ENCODE assay signal across 30 mouse cellular contexts in the genomic region with DNA sequence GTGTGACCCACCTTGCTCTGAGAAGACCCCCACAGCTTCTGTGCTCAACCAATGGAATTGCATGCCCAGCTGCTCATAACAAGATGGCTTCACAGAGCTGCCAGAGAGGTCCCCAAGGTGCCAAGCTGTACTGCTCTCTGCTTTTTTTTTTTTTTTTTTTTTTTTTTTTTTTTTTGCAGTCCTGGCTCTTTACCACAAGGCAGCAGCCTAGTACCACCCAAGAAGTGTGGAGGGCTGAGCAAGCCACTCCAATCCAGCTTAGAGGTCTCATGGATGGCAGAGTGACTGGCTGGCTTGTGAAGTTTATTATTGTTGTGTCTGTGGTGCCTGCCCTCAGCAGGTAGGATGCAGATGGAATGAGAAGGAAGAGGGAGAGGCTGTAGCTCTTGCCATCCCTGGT. TPM values are rescaled to one million over a fixed set of nuclear protein-coding genes. Genes with fewer than 3 reads are reported as not detected.
DNase-seq lines count a peak whose midpoint lies in the region; ATAC-seq and TF ChIP-seq lines count a peak whose summit lies in the region.
"Had no signal": no experiment of that assay in that cellular context is flagged by ENCODE, and none has a peak within 500 bp of the region (broad histone marks: within the 10 kb centered on the region; RNA-seq: fewer than 3 reads in every experiment).

No protein-coding gene starts in this region.

- H3K4me2 ChIP-seq in heart, postnatal 0 days (ENCODE audit: low read depth, low read length), result no peak overlapping the region
- H3K4me2 ChIP-seq in lung, postnatal 0 days (replicated peaks; ENCODE audit: low read depth, low read length), result no peak overlapping the region
- H3K4me2 ChIP-seq in liver, embryonic 12.5 days, result no peak overlapping the region
- H3K4me2 ChIP-seq: heart, embryonic 15.5 days; lung, embryonic 15.5 days had no signal

- in situ Hi-C loops in ES-E14 (cut with MboI; ENCODE audit: low sequenced_read_pairs in 2 of 2, unreplicated experiment in 2 of 2), result no loop called here

- no peak overlapping the region for H3K9ac ChIP-seq in heart, postnatal 0 days (replicated peaks; ENCODE audit: low read depth, low read length)
- H3K9ac ChIP-seq in lung, postnatal 0 days (replicated peaks; ENCODE audit: low read depth), result no peak overlapping the region
- H3K9ac ChIP-seq in ES-E14 (ENCODE audit: insufficient read depth, low read depth, low read length, poor library complexity, severe bottlenecking), result no peak overlapping the region
- no peak overlapping the region for H3K9ac ChIP-seq in liver, embryonic 12.5 days
- H3K9ac ChIP-seq: heart, embryonic 15.5 days; lung, embryonic 15.5 days had no signal

- H3K36me3 ChIP-seq in heart, postnatal 0 days (replicated peaks; ENCODE audit: control insufficient read depth, insufficient read depth, low read length), result no peaks in the 10 kb centered on the region
- H3K36me3 ChIP-seq in lung, postnatal 0 days (ENCODE audit: insufficient read depth, low read length), result no peaks in the 10 kb centered on the region
- H3K36me3 ChIP-seq in ES-E14 (ENCODE audit: control insufficient read depth, insufficient read depth, low read length, poor library complexity, severe bottlenecking), result no peaks in the 10 kb centered on the region
- H3K36me3 ChIP-seq in liver, embryonic 12.5 days, result no peaks in the 10 kb centered on the region
- H3K36me3 ChIP-seq: heart, embryonic 15.5 days; lung, embryonic 15.5 days had no signal

- no peaks in the 10 kb centered on the region for H3K27me3 ChIP-seq in heart, postnatal 0 days (ENCODE audit: control insufficient read depth, insufficient read depth, low read length)
- H3K27me3 ChIP-seq in lung, postnatal 0 days (replicated peaks; ENCODE audit: insufficient read depth, low read length), result no peaks in the 10 kb centered on the region
- H3K27me3 ChIP-seq in liver, embryonic 12.5 days (replicated peaks), result no peaks in the 10 kb centered on the region
- H3K27me3 ChIP-seq: heart, embryonic 15.5 days; lung, embryonic 15.5 days; Patski had no signal

- intact Hi-C loops in heart, postnatal 36 days (cut with DNase I), result loop anchor here (5.0 kb wide), 4 partner anchors 54 to 256 kb away; partner anchors contain the start of gene Cavin3

- no peaks in the 10 kb centered on the region for H3K4me1 ChIP-seq in heart, postnatal 0 days (ENCODE audit: control insufficient read depth, insufficient read depth)
- no peaks in the 10 kb centered on the region for H3K4me1 ChIP-seq in lung, postnatal 0 days (ENCODE audit: insufficient read depth, low read depth, low read length)
- H3K4me1 ChIP-seq in ES-E14 (ENCODE audit: control insufficient read depth in 2 of 2, insufficient read depth in 2 of 2, low read length in 2 of 2, poor library complexity in 1 of 2), result no peaks in the 10 kb centered on the region
- H3K4me1 ChIP-seq in liver, embryonic 12.5 days, result peaks cover 6% of the 10 kb centered on the region; the same call in 1 of the 2 replicates
- H3K4me1 ChIP-seq: heart, embryonic 15.5 days; lung, embryonic 15.5 days had no signal

- ATAC-seq in heart, postnatal 0 days (ENCODE audit: insufficient read depth, low read depth), result no peak
- ATAC-seq in lung, postnatal 0 days, result no peak
- ATAC-seq in liver, embryonic 12.5 days, result peak; percentile 61; the same call in 1 of the 2 replicates
- ATAC-seq: activated CD4-positive, CD25-positive, alpha-beta regulatory T cell, adult 4 months; intestine, postnatal 0 days; Patski had no signal

- DNase-seq in heart, postnatal 0 days (ENCODE audit: low spot score), result no peak
- no peak for DNase-seq in heart, postnatal 36 days
- DNase-seq in lung, postnatal 0 days (ENCODE audit: low spot score), result no peak
- no peak for DNase-seq in lung, postnatal 10 days
- DNase-seq in ES-E14 (ENCODE audit: low read depth, low spot score), result no peak
- no peak for DNase-seq in right cerebral cortex, postnatal 25 days
- DNase-seq: adrenal gland, postnatal 25 days; cerebellum, adult 18-20 months; cerebellum, postnatal 25 days; embryo, embryonic 11 days; heart, adult 18-20 months; kidney, postnatal 14 days; left cerebral cortex, postnatal 4 days; right cerebral cortex, adult 18-20 months; thymus, postnatal 14 days had no signal

- no peak for TF ChIP-seq EP300 in heart, postnatal 0 days (IDR thresholded peaks at IDR 0.05; ENCODE audit: low read depth)
- TF ChIP-seq EP300 in lung, postnatal 0 days (IDR thresholded peaks at IDR 0.05), result no peak

- no peak overlapping the region for H3K27ac ChIP-seq in heart, postnatal 0 days (ENCODE audit: low read depth)
- H3K27ac ChIP-seq in lung, postnatal 0 days (ENCODE audit: low read length), result no peak overlapping the region
- no peak overlapping the region for H3K27ac ChIP-seq in ES-E14 (ENCODE audit: insufficient read depth, low read depth, low read length, poor library complexity, severe bottlenecking)
- peak overlapping the region; percentile 36; the same call in 1 of the 2 replicates for H3K27ac ChIP-seq in liver, embryonic 12.5 days
- H3K27ac ChIP-seq: heart, embryonic 15.5 days; left cerebral cortex, adult 2 months; lung, embryonic 15.5 days had no signal

- no peaks in the 10 kb centered on the region for H3K9me3 ChIP-seq in heart, postnatal 0 days (replicated peaks; ENCODE audit: control insufficient read depth, low read length)
- no peaks in the 10 kb centered on the region for H3K9me3 ChIP-seq in lung, postnatal 0 days (ENCODE audit: low read length)
- no peaks in the 10 kb centered on the region for H3K9me3 ChIP-seq in ES-E14 (ENCODE audit: control insufficient read depth, insufficient read depth, low read depth, low read length)
- no peaks in the 10 kb centered on the region for H3K9me3 ChIP-seq in liver, embryonic 12.5 days (replicated peaks)
- H3K9me3 ChIP-seq: heart, embryonic 15.5 days; lung, embryonic 15.5 days had no signal

- H3K4me3 ChIP-seq in heart, postnatal 0 days (ENCODE audit: low read depth, low read length), result no peak overlapping the region
- no peak overlapping the region for H3K4me3 ChIP-seq in lung, postnatal 0 days (ENCODE audit: low read depth, low read length)
- H3K4me3 ChIP-seq in ES-E14 (ENCODE audit: insufficient read depth in 1 of 2, low read depth in 1 of 2, low read length in 2 of 2, poor library complexity in 1 of 2, severe bottlenecking in 1 of 2), result no peak overlapping the region
- H3K4me3 ChIP-seq in liver, embryonic 12.5 days, result no peak overlapping the region
- H3K4me3 ChIP-seq: heart, embryonic 15.5 days; left cerebral cortex, adult 2 months; lung, embryonic 15.5 days had no signal

- peak; percentile 21 for TF ChIP-seq CTCF in heart, postnatal 0 days (IDR thresholded peaks at IDR 0.05; ENCODE audit: low read depth)
- TF ChIP-seq CTCF in lung, postnatal 0 days (IDR thresholded peaks at IDR 0.05), result peak; percentile 26; the same call in 1 of the 2 replicates

TF ChIP-seq in ES-E14, 5 proteins besides CTCF, POLR2A, EP300 and RAD21:
- TF ChIP-seq ZC3H11A (IDR thresholded peaks at IDR 0.05; ENCODE audit: borderline replicate concordance, low read depth, low read length), result no peak
- peak; percentile 94 for TF ChIP-seq ZNF384 (IDR thresholded peaks at IDR 0.05; ENCODE audit: low read depth, low read length)
- TF ChIP-seq HCFC1 (IDR thresholded peaks at IDR 0.05; ENCODE audit: borderline replicate concordance, insufficient read depth, low read length), result no peak
- no peak for TF ChIP-seq MAFK (IDR thresholded peaks at IDR 0.05; ENCODE audit: insufficient read depth, low read depth, low read length)

RNA-seq across cellular contexts. Expression of gene Olfr686, which starts 18.8 kb away (rescaled TPM):
- total RNA-seq in heart, postnatal 0 days (2014; rRNA removed; ENCODE audit: low replicate concordance), result not detected in 2 replicates
- not detected in 2 replicates for polyA plus RNA-seq in heart, postnatal 0 days (2015; fragmentation: Nextera tagmentation; extraction: Ambion mirVana)
- total RNA-seq in heart, postnatal 36 days (2021), result not detected
- not detected in 2 replicates for polyA plus RNA-seq in lung, postnatal 0 days (2015; fragmentation: Nextera tagmentation; extraction: Ambion mirVana)
- not detected in 2 replicates for total RNA-seq in ES-E14 (2012; rRNA removed)
- polyA plus RNA-seq in liver, embryonic 12.5 days (2016; fragmentation: Nextera tagmentation; extraction: Ambion mirVana), result not detected in 2 replicates
- total RNA-seq: adrenal gland, postnatal 25 days; gastrocnemius, adult 8-10 months; heart, adult 18-20 months; layer of hippocampus, adult 8-10 months; left cerebral cortex, adult 2 months; left cerebral cortex, postnatal 4 days; liver, adult 2 months had no signal
- polyA plus RNA-seq: activated CD4-positive, CD25-positive, alpha-beta regulatory T cell, adult 4 months; C2C12; embryonic facial prominence, embryonic 14.5 days; heart, embryonic 15.5 days; hindbrain, embryonic 11.5 days; intestine, postnatal 0 days; liver, adult 2 months; lung, embryonic 15.5 days; Patski; small intestine, adult 2 months; testis, adult 2 months had no signal

RNA-seq across cellular contexts. Expression of gene Olfr685, which starts 40.3 kb away (rescaled TPM):
- not detected in 2 replicates for total RNA-seq in heart, postnatal 0 days (2014; rRNA removed; ENCODE audit: low replicate concordance)
- polyA plus RNA-seq in heart, postnatal 0 days (2015; fragmentation: Nextera tagmentation; extraction: Ambion mirVana), result not detected in 2 replicates
- not detected for total RNA-seq in heart, postnatal 36 days (2021)
- not detected in 2 replicates for polyA plus RNA-seq in lung, postnatal 0 days (2015; fragmentation: Nextera tagmentation; extraction: Ambion mirVana)
- total RNA-seq in ES-E14 (2012; rRNA removed), result not detected in 2 replicates
- polyA plus RNA-seq in liver, embryonic 12.5 days (2016; fragmentation: Nextera tagmentation; extraction: Ambion mirVana), result not detected in 2 replicates
- total RNA-seq: adrenal gland, postnatal 25 days; gastrocnemius, adult 8-10 months; heart, adult 18-20 months; layer of hippocampus, adult 8-10 months; left cerebral cortex, adult 2 months; left cerebral cortex, postnatal 4 days; liver, adult 2 months had no signal
- polyA plus RNA-seq: activated CD4-positive, CD25-positive, alpha-beta regulatory T cell, adult 4 months; C2C12; heart, embryonic 15.5 days; hindbrain, embryonic 11.5 days; intestine, postnatal 0 days; liver, adult 2 months; lung, embryonic 15.5 days; Patski; small intestine, adult 2 months; testis, adult 2 months had no signal
